Comparison of ENCODE assay signal across 30 mouse cellular contexts in genomic region chr3:148246786-148247185, GRCm38 (mm10).
DNase-seq lines count a peak whose midpoint lies in the region; ATAC-seq and TF ChIP-seq lines count a peak whose summit lies in the region.
"Had no signal": no experiment of that assay in that cellular context is flagged by ENCODE, and none has a peak within 500 bp of the region (broad histone marks: within the 10 kb centered on the region; RNA-seq: fewer than 3 reads in every experiment).

No protein-coding gene starts in this region.

- H3K79me2 ChIP-seq in MEL (ENCODE audit: control insufficient read depth, insufficient read depth, low read length, poor library complexity): no peaks in the 10 kb centered on the region

- DNase-seq in 416B (ENCODE audit: low read depth): peak; percentile 1
- no peak for DNase-seq in MEL (ENCODE audit: low read depth, low spot score)
- DNase-seq in lung, postnatal 10 days: no peak
- DNase-seq in heart, adult 18-20 months: no peak
- no peak for DNase-seq in gastrocnemius, postnatal 14 days
- DNase-seq: adrenal gland, adult 8-10 months; adrenal gland, postnatal 25 days; cerebellum, adult 11-12 months; cerebellum, adult 9-10 months; cerebellum, postnatal 25 days; embryo, embryonic 11 days; gastrocnemius, postnatal 36 days; heart, adult 11 months; heart, postnatal 14 days; kidney, adult 11 months had no signal

- TF ChIP-seq RAD21 in MEL (IDR thresholded peaks at IDR 0.05; ENCODE audit: low read depth, low read length): peak; percentile 33

- ATAC-seq in common myeloid progenitor, adult 5-6 weeks (replicated peaks; ENCODE audit: low read depth, poor library complexity, severe bottlenecking): peak; percentile 54
- ATAC-seq in megakaryocyte progenitor cell, adult 5-6 weeks (replicated peaks; ENCODE audit: poor library complexity): peak; percentile 62
- ATAC-seq: activated CD4-positive, CD25-positive, alpha-beta regulatory T cell, adult 4 months; CD4-positive, CD25-positive, alpha-beta regulatory T cell, adult 4 months; forebrain, embryonic 15.5 days; hindbrain, embryonic 16.5 days; intestine, embryonic 15.5 days; Patski had no signal

- intact Hi-C loops in gastrocnemius, postnatal 14 days (cut with DNase I; ENCODE audit: low total_unique reads): no loop called here

- TF ChIP-seq POLR2A in MEL (IDR thresholded peaks at IDR 0.05; ENCODE audit: control insufficient read depth in 1 of 2, insufficient read depth in 1 of 2, low read depth in 1 of 2, low read length in 2 of 2, poor library complexity in 1 of 2): no peak

- H3K27me3 ChIP-seq in MEL (ENCODE audit: control insufficient read depth in 1 of 2, insufficient read depth in 2 of 2, low read length in 2 of 2): no peaks in the 10 kb centered on the region
- H3K27me3 ChIP-seq: embryonic facial prominence, embryonic 13.5 days; forebrain, embryonic 12.5 days; forebrain, embryonic 15.5 days; heart, embryonic 12.5 days; heart, embryonic 15.5 days; hindbrain, embryonic 12.5 days; intestine, embryonic 15.5 days; Patski had no signal

- H3K36me3 ChIP-seq in MEL (ENCODE audit: control insufficient read depth in 1 of 2, insufficient read depth in 2 of 2, low read length in 2 of 2): no peaks in the 10 kb centered on the region
- H3K36me3 ChIP-seq: embryonic facial prominence, embryonic 10.5 days; embryonic facial prominence, embryonic 13.5 days; forebrain, embryonic 12.5 days; forebrain, embryonic 15.5 days; heart, embryonic 12.5 days; heart, embryonic 15.5 days; hindbrain, embryonic 12.5 days; intestine, embryonic 15.5 days had no signal

- peak in 1 of 3 experiments; percentile 27; a peak in 1 of 6 replicates for TF ChIP-seq CTCF in MEL (IDR thresholded peaks at IDR 0.05 in 2 of 3, conservative IDR thresholded peaks at IDR 0.05 in 1 of 3; ENCODE audit: control insufficient read depth in 1 of 3, insufficient read depth in 1 of 3, low read depth in 2 of 3, low read length in 3 of 3, poor library complexity in 1 of 3, severe bottlenecking in 1 of 3)

- H3K9ac ChIP-seq in MEL (ENCODE audit: control insufficient read depth, low read depth, low read length, poor library complexity, severe bottlenecking): no peak overlapping the region
- H3K9ac ChIP-seq: embryonic facial prominence, embryonic 13.5 days; forebrain, embryonic 12.5 days; forebrain, embryonic 15.5 days; heart, embryonic 12.5 days; heart, embryonic 15.5 days; hindbrain, embryonic 12.5 days; intestine, embryonic 15.5 days had no signal

- H3K4me1 ChIP-seq in MEL (ENCODE audit: control insufficient read depth in 1 of 2, insufficient read depth in 2 of 2, low read length in 2 of 2): no peaks in the 10 kb centered on the region
- H3K4me1 ChIP-seq: embryonic facial prominence, embryonic 10.5 days; embryonic facial prominence, embryonic 13.5 days; forebrain, embryonic 12.5 days; forebrain, embryonic 15.5 days; heart, embryonic 12.5 days; heart, embryonic 15.5 days; hindbrain, embryonic 12.5 days; intestine, embryonic 15.5 days had no signal

- no peak overlapping the region for H3K27ac ChIP-seq in MEL (ENCODE audit: control insufficient read depth, low read depth, low read length)
- H3K27ac ChIP-seq: embryonic facial prominence, embryonic 10.5 days; embryonic facial prominence, embryonic 13.5 days; forebrain, embryonic 12.5 days; forebrain, embryonic 15.5 days; heart, embryonic 15.5 days; hindbrain, embryonic 12.5 days; intestine, embryonic 15.5 days had no signal

- no peak for TF ChIP-seq EP300 in MEL (IDR thresholded peaks at IDR 0.05; ENCODE audit: low read depth in 1 of 2, low read length in 2 of 2)

- H3K4me3 ChIP-seq in MEL (ENCODE audit: control insufficient read depth in 1 of 2, insufficient read depth in 1 of 2, low read depth in 2 of 2, low read length in 2 of 2): no peak overlapping the region
- H3K4me3 ChIP-seq: embryonic facial prominence, embryonic 10.5 days; embryonic facial prominence, embryonic 13.5 days; erythroblast, embryonic 14.5 days; forebrain, embryonic 12.5 days; forebrain, embryonic 15.5 days; heart, embryonic 12.5 days; heart, embryonic 15.5 days; hindbrain, embryonic 12.5 days; intestine, embryonic 15.5 days had no signal

- no peaks in the 10 kb centered on the region for H3K9me3 ChIP-seq in MEL (replicated peaks; ENCODE audit: insufficient read depth, low read length)
- H3K9me3 ChIP-seq: embryonic facial prominence, embryonic 10.5 days; embryonic facial prominence, embryonic 13.5 days; forebrain, embryonic 12.5 days; forebrain, embryonic 15.5 days; heart, embryonic 12.5 days; heart, embryonic 15.5 days; hindbrain, embryonic 12.5 days; intestine, embryonic 15.5 days had no signal

TF ChIP-seq in MEL, 35 proteins besides CTCF, POLR2A, EP300 and RAD21:
- TF ChIP-seq BHLHE40 (IDR thresholded peaks at IDR 0.05; ENCODE audit: borderline replicate concordance, low read depth, low read length) (no peak), MAZ (IDR thresholded peaks at IDR 0.05; ENCODE audit: low read depth, low read length) (no peak), SIN3A (IDR thresholded peaks at IDR 0.05; ENCODE audit: low read length) (no peak), UBTF (IDR thresholded peaks at IDR 0.05; ENCODE audit: borderline replicate concordance, insufficient read depth, low read depth, low read length) (no peak), MXI1 (IDR thresholded peaks at IDR 0.05; ENCODE audit: low read depth, low read length) (no peak), ZC3H11A (IDR thresholded peaks at IDR 0.05; ENCODE audit: low read depth, low read length) (0 out of 2 replicates have a peak, but pooled peaks have one; percentile 14), GATA1 (IDR thresholded peaks at IDR 0.05; ENCODE audit: low read depth, low read length) (no peak), CHD1 (IDR thresholded peaks at IDR 0.05; ENCODE audit: low read depth, low read length) (no peak), SMC3 (IDR thresholded peaks at IDR 0.05; ENCODE audit: low read depth, low read length) (peak; percentile 46)
